Mouse (Mus musculus): ENCODE data around the gene Ndufa3. TPM values are rescaled to one million over a fixed set of nuclear protein-coding genes. Genes with fewer than 3 reads are reported as not detected.

The Ndufa3 gene
- polyA plus RNA-seq, 1 experiment from 2014 or later, result 581 TPM

DNA sequence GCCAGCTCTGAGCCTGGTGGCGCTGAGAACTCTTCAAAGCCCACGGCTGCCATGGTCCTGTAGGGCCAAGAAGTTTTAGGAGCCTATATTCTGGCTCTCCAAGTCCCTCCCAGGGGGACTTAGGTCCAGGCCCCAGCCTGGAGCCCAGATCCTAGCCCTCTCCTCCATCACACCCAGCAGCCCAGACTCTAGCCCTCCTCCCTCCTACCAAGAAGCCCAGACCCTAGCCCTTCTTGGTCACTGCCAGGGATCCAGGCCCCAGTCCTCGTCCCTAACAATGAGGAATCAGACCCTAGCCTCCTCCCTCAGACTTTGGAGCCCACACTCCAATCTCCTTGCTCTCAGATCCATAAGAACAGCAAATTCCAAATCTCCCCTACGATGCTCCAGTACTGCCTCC is 11.9 kb downstream of the Ndufa3 start:
- Histone ChIP-seq H3K9ac (replicated peaks; ENCODE audit: low read depth, low read length) (peak overlapping the region; percentile 74), H3K27me3 (ENCODE audit: control insufficient read depth, insufficient read depth, low read length) (no peaks in the 10 kb centered on the region), H3K4me2 (ENCODE audit: low read depth, low read length) (peak overlapping the region; percentile 99), H3K36me3 (ENCODE audit: control insufficient read depth, insufficient read depth, low read length) (peaks cover 9% of the 10 kb centered on the region; the same call in 1 of the 2 replicates), H3K4me3 (ENCODE audit: low read depth, low read length) (peak overlapping the region; percentile 55), H3K4me1 (ENCODE audit: control insufficient read depth, insufficient read depth, low read length) (peaks cover 21% of the 10 kb centered on the region), H3K27ac (ENCODE audit: low read depth, low read length) (peak overlapping the region; percentile 75; the same call in 1 of the 2 replicates), H3K9me3 (ENCODE audit: control insufficient read depth, low read length) (no peaks in the 10 kb centered on the region)
- 44% methylated on average over 4 of the region's 4 CpGs for WGBS
- peak; percentile 42; the same call in 1 of the 2 replicates for ATAC-seq (ENCODE audit: low read depth)

DNA sequence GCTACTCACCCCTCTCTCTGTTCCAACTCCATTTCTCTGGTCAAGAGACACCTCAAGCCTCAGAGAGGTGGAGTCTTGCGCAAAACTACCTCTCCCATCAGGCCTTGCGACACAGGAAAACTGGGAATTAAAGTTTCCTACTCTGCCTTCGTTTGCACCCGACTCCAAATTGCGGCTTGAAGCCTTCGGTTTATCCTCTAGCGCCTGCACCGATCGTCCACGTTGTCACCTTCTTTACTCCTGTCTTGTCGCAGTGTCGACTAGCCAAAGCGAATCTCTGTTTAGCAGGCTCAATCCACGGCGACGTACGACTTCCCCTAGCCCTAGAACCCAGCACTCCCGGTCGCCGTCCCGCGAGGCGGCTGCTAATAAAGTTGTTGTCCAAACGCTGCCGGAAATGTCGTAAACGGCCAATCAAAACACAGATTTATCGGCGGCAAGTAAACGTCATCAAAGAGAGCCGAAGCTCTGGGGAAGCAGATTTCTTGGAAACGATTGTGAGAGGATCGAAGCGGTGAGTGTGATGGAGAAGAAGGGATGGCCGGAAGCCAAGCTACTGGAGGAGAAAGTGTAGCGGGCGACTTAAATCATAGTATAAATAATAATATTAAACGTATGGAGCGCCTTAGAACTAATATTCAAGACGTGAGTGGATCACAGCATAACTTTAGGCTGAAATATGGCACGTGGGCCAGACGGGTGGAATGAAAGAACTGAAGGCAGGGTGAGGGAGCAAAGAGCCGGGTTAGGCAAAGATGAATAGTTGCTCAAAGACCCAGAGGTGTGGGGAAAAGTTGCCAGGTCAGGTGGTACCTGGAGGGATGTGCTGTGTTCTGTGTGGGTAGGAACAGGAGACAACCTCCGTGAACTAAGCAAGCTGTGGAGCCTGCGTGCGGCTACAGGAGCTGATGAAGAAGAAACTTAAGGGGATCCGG is 12.6 kb downstream of the Ndufa3 start, which contains the start of the genes Tfpt and Prpf31:
Tfpt (minus strand) TSS at position 387 of the 935 bp plus-strand sequence.
Prpf31 (plus strand) TSS at position 443 of the 935 bp plus-strand sequence.
- WGBS, result under 1% methylated on average over 47 of the region's 47 CpGs
- H3K9ac ChIP-seq (replicated peaks; ENCODE audit: low read depth, low read length), result peak within 1 kb of the TSS; percentile 74
- H3K4me1 ChIP-seq (ENCODE audit: control insufficient read depth, insufficient read depth, low read length), result peaks cover 21% of the 10 kb centered on the region
- no peaks in the 10 kb centered on the region for H3K9me3 ChIP-seq (ENCODE audit: control insufficient read depth, low read length)
- peaks cover 7% of the 10 kb centered on the region; the same call in 1 of the 2 replicates for H3K36me3 ChIP-seq (ENCODE audit: control insufficient read depth, insufficient read depth, low read length)
- H3K4me3 ChIP-seq (ENCODE audit: low read depth, low read length), result peak within 1 kb of the TSS; percentile 55
- no peaks in the 10 kb centered on the region for H3K27me3 ChIP-seq (ENCODE audit: control insufficient read depth, insufficient read depth, low read length)
- ATAC-seq (ENCODE audit: low read depth), result peak; percentile 88
- peak within 1 kb of the TSS; percentile 75 for H3K27ac ChIP-seq (ENCODE audit: low read depth, low read length)
- H3K4me2 ChIP-seq (ENCODE audit: low read depth, low read length), result peak within 1 kb of the TSS; percentile 99

DNA sequence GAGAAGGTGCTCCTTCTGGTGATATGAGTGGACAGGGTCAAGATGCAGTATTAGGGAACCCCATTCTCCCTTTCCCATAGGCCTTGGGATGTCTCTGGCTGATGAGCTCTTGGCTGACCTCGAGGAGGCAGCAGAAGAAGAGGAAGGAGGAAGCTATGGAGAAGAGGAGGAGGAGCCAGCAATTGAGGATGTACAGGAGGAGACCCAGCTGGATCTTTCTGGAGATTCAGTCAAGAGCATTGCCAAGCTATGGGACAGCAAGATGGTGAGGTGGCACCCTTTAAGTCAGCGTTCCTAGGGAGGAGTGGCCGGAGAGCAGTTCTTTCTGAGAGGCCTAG is 13.3 kb downstream of the Ndufa3 start:
- Histone ChIP-seq H3K4me2 (ENCODE audit: low read depth, low read length) (peak overlapping the region; percentile 99), H3K27ac (ENCODE audit: low read depth, low read length) (no peak overlapping the region), H3K4me1 (ENCODE audit: control insufficient read depth, insufficient read depth, low read length) (peaks cover 21% of the 10 kb centered on the region), H3K9ac (replicated peaks; ENCODE audit: low read depth, low read length) (peak overlapping the region; percentile 52), H3K4me3 (ENCODE audit: low read depth, low read length) (peak overlapping the region; percentile 55), H3K9me3 (ENCODE audit: control insufficient read depth, low read length) (no peaks in the 10 kb centered on the region), H3K27me3 (ENCODE audit: control insufficient read depth, insufficient read depth, low read length) (no peaks in the 10 kb centered on the region), H3K36me3 (ENCODE audit: control insufficient read depth, insufficient read depth, low read length) (0 out of 2 replicates have a peak, but pooled peaks cover 5% of the 10 kb centered on the region)
- no peak for ATAC-seq (ENCODE audit: low read depth)
- WGBS, result 55% methylated on average over 3 of the region's 3 CpGs

DNA sequence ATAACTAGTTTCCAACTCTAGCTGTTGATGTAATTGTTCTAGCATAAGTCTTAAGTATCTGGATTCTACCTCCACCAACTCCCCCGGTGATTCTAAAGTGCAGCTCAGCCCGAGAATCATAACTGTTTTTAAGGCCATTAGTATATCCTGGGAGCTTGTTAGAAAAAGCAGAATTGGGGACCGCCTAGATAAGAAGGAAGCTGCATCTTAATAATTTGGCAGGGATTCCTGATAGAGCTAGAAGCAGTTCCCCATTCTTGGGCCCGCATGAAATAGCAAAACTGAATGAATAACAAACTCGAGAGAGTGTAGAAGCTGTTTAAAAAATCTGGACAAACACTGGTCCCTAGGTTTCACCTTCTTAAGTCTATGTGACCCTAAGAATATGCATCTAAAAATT is 26.2 kb downstream of the Ndufa3 start:
- H3K27me3 ChIP-seq (ENCODE audit: control insufficient read depth, insufficient read depth, low read length), result no peaks in the 10 kb centered on the region
- peaks cover 23% of the 10 kb centered on the region for H3K4me1 ChIP-seq (ENCODE audit: control insufficient read depth, insufficient read depth, low read length)
- no peaks in the 10 kb centered on the region for H3K9me3 ChIP-seq (ENCODE audit: control insufficient read depth, low read length)
- no peak overlapping the region for H3K9ac ChIP-seq (replicated peaks; ENCODE audit: low read depth, low read length)
- H3K27ac ChIP-seq (ENCODE audit: low read depth, low read length), result no peak overlapping the region
- H3K4me3 ChIP-seq (ENCODE audit: low read depth, low read length), result no peak overlapping the region
- H3K4me2 ChIP-seq (ENCODE audit: low read depth, low read length), result no peak overlapping the region
- 77% methylated on average over 5 of the region's 5 CpGs for WGBS
- peaks cover 11% of the 10 kb centered on the region for H3K36me3 ChIP-seq (ENCODE audit: control insufficient read depth, insufficient read depth, low read length)
- ATAC-seq (ENCODE audit: low read depth), result no peak

DNA sequence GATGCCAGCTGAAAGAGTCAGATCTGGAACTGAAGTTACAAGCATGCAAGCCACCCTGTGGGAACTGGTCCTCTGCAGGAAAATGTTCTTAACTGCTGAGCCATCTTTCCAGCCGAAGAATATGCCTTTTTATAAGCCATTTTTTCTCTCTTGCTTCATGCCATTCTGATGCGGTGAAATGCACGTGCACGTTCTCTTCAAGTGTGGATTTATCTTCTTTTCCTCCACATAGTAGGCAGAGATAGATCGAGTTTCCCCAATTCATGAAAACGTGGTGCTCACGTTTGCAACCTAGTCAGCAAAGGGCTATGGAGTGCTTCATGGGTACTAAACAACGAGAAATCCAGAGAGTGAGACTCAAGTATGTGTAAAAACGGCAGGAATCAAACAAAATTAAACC is 26.7 kb downstream of the Ndufa3 start:
- Histone ChIP-seq H3K36me3 (ENCODE audit: control insufficient read depth, insufficient read depth, low read length) (peaks cover 10% of the 10 kb centered on the region), H3K27ac (ENCODE audit: low read depth, low read length) (no peak overlapping the region), H3K27me3 (ENCODE audit: control insufficient read depth, insufficient read depth, low read length) (no peaks in the 10 kb centered on the region), H3K4me3 (ENCODE audit: low read depth, low read length) (peak overlapping the region; percentile 85), H3K4me2 (ENCODE audit: low read depth, low read length) (peak overlapping the region; percentile 45), H3K9me3 (ENCODE audit: control insufficient read depth, low read length) (no peaks in the 10 kb centered on the region), H3K4me1 (ENCODE audit: control insufficient read depth, insufficient read depth, low read length) (peaks cover 27% of the 10 kb centered on the region), H3K9ac (replicated peaks; ENCODE audit: low read depth, low read length) (no peak overlapping the region)
- no peak for ATAC-seq (ENCODE audit: low read depth)
- 22% methylated on average over 9 of the region's 9 CpGs for WGBS

DNA sequence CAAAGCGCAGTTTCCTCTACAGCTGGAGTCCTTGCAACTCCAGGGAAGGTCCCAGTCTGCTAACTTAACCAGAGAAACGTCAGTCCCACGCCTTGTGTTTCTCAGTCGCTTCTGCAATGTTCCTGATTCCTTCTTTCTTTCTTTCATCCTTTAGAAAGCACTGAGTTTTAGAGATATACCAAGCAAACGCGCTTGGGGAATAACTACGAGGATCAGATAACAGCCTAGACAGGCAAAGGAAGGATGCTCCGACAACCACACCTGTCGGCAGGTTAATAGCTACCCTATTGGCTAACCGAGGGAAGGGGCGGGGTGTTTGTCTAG is 27.1 kb downstream of the Ndufa3 start:
- Histone ChIP-seq H3K4me2 (ENCODE audit: low read depth, low read length) (peak overlapping the region; percentile 45), H3K4me1 (ENCODE audit: control insufficient read depth, insufficient read depth, low read length) (peaks cover 27% of the 10 kb centered on the region), H3K27me3 (ENCODE audit: control insufficient read depth, insufficient read depth, low read length) (no peaks in the 10 kb centered on the region), H3K4me3 (ENCODE audit: low read depth, low read length) (peak overlapping the region; percentile 85), H3K9me3 (ENCODE audit: control insufficient read depth, low read length) (no peaks in the 10 kb centered on the region), H3K9ac (replicated peaks; ENCODE audit: low read depth, low read length) (no peak overlapping the region), H3K27ac (ENCODE audit: low read depth, low read length) (no peak overlapping the region), H3K36me3 (ENCODE audit: control insufficient read depth, insufficient read depth, low read length) (peaks cover 7% of the 10 kb centered on the region)
- no peak for ATAC-seq (ENCODE audit: low read depth)
- WGBS, result under 1% methylated on average over 11 of the region's 11 CpGs

DNA sequence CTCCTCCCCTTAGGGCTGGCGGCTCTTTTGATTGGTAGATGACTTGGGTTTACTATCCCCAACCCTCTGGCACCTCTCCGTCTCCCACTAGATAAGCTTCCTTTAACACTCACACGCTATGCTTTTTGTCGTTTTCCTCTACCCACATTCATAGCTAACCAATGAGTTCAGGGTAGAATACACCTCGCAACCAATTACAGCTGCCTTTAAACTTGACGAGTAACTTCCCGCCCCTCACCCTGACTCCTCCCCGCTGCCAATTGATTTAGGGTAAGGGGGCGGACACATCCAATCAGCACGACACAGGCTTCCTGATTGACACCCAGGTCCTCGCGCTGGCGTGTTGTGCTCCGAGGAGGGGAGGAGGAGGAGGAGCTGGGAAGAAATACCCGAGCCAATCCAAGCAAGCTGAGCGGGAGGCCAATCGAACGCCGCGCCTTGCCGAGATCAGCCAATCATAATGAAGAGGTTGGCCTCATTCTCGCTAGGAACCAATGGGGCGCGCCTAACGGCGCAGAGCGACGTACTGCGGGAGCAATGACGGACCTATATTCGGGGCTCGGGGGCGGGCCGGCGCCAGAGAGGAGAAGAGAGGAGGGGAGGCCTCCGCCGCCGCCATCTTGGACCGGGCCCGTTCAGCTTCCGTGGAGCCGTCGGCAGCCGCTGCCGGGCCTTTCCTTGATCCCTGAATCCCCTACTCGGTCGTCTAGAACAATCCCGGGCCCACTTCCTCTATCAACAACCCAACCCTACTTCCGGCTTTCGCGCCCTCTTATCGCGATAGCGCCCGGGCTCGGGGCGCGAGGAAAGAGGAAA is 27.7 kb downstream of the Ndufa3 start, which contains the start of gene Cnot3:
Cnot3 (plus strand) TSS at position 597 of the 816 bp plus-strand sequence.
- ATAC-seq (ENCODE audit: low read depth), result peak; percentile 98
- WGBS, result under 1% methylated on average over 55 of the region's 58 CpGs
- H3K4me1 ChIP-seq (ENCODE audit: control insufficient read depth, insufficient read depth, low read length), result peaks cover 27% of the 10 kb centered on the region
- H3K36me3 ChIP-seq (ENCODE audit: control insufficient read depth, insufficient read depth, low read length), result peaks cover 3% of the 10 kb centered on the region; the same call in 1 of the 2 replicates
- H3K27me3 ChIP-seq (ENCODE audit: control insufficient read depth, insufficient read depth, low read length), result no peaks in the 10 kb centered on the region
- H3K9ac ChIP-seq (replicated peaks; ENCODE audit: low read depth, low read length), result peak within 1 kb of the TSS; percentile 95
- H3K9me3 ChIP-seq (ENCODE audit: control insufficient read depth, low read length), result no peaks in the 10 kb centered on the region
- H3K4me3 ChIP-seq (ENCODE audit: low read depth, low read length), result peak within 1 kb of the TSS; percentile 85
- H3K4me2 ChIP-seq (ENCODE audit: low read depth, low read length), result peak within 1 kb of the TSS; percentile 83
- H3K27ac ChIP-seq (ENCODE audit: low read depth, low read length), result peak within 1 kb of the TSS; percentile 95

DNA sequence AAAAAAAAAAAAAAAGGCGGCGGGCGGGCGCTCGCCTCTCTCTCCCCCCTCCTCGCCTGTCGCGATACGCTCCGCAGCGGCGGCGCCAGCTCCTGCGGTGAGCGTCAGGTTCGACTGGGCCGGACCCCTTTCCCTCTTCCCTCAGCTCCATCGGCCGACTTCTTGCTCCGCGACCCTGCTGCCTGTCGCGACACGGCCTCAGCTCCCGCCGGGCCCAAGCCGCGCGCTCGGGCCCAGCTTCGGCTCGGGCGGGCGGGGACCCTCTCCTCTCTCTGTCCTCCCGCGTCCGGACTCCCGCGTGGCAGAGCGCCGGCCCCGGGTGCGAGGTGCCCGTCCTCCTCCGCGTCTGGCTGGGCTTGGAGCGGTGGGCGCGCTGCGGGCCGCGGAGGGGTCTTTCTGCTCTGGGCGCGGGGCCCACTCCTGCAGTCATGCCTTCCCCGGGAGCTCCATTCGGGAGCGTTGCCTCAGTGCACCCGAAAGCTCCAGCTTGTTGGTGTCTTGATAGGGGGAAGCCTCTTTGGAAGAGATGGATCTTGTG is 28.4 kb downstream of the Ndufa3 start:
- H3K27ac ChIP-seq (ENCODE audit: low read depth, low read length), result peak overlapping the region; percentile 95
- H3K27me3 ChIP-seq (ENCODE audit: control insufficient read depth, insufficient read depth, low read length), result no peaks in the 10 kb centered on the region
- no peaks in the 10 kb centered on the region for H3K9me3 ChIP-seq (ENCODE audit: control insufficient read depth, low read length)
- H3K9ac ChIP-seq (replicated peaks; ENCODE audit: low read depth, low read length), result peak overlapping the region; percentile 95
- peak overlapping the region; percentile 83 for H3K4me2 ChIP-seq (ENCODE audit: low read depth, low read length)
- ATAC-seq (ENCODE audit: low read depth), result no peak; the same call in 1 of the 2 replicates
- peaks cover 7% of the 10 kb centered on the region for H3K36me3 ChIP-seq (ENCODE audit: control insufficient read depth, insufficient read depth, low read length)
- peak overlapping the region; percentile 85 for H3K4me3 ChIP-seq (ENCODE audit: low read depth, low read length)
- 0% methylated on average over 40 of the region's 58 CpGs for WGBS
- peaks cover 27% of the 10 kb centered on the region for H3K4me1 ChIP-seq (ENCODE audit: control insufficient read depth, insufficient read depth, low read length)

All from neural tube, embryonic 14.5 days (tissue).